Mouse (Mus musculus): Measurements from ENCODE around the gene Gm20498.

GRCm38 (mm10) chr12:81413211-81413610 is 119.5 kb downstream of the Gm20498 start:
- TF ChIP-seq CTCF (IDR thresholded peaks at IDR 0.05): no peak
- no peak for TF ChIP-seq POLR2A (IDR thresholded peaks at IDR 0.05; ENCODE audit: insufficient read depth, low read depth, low read length)
